Mouse (Mus musculus) kidney, embryonic 14.5 days (tissue): ENCODE measurements at regions not wholly inside any gene's neighbourhood (a gene's known extent, or its start where the extent isn't known, plus 50 kb on each side); places are given as distances from the start of the nearest gene placed in this dataset.

ENCODE experiments used
- ATAC-seq: fragments of 200-750 bp; cut with Nextera tagmentation; 2 replicates; pipeline ENCODE4 v1.8.0; 2017; ENCODE audit warnings: moderate number of reproducible peaks, mild to moderate bottlenecking, moderate TSS enrichment, moderate library complexity; ENCODE audit not compliant: low FRiP score, low TSS enrichment
- H3K27ac ChIP-seq: fragments of 300-500 bp; sonication (generic); 2 replicates; pipeline ENCODE4 v1.5.1; 2014; ENCODE audit warnings: low read depth, mild to moderate bottlenecking, low read length, moderate library complexity, mixed read lengths
- H3K27me3 ChIP-seq: fragments of 300-500 bp; sonication (generic); 2 replicates; pipeline ENCODE4 v1.6.1; 2014; ENCODE audit warnings: mild to moderate bottlenecking, low read length; ENCODE audit not compliant: control insufficient read depth, insufficient read depth
- H3K36me3 ChIP-seq: fragments of 300-500 bp; sonication (generic); 2 replicates; pipeline ENCODE4 v1.6.1; 2014; ENCODE audit warnings: low read length, mixed read lengths; ENCODE audit not compliant: control insufficient read depth, insufficient read depth
- H3K4me1 ChIP-seq: fragments of 300-500 bp; sonication (generic); 2 replicates; pipeline ENCODE4 v1.6.1; 2014; ENCODE audit warnings: low read length, mixed read lengths; ENCODE audit not compliant: control insufficient read depth, insufficient read depth
- H3K4me2 ChIP-seq: fragments of 300-500 bp; sonication (generic); replicated peaks from 2 replicates; pipeline ENCODE4 v1.6.1; 2014; ENCODE audit warnings: low read depth, mild to moderate bottlenecking, low read length
- H3K4me3 ChIP-seq: fragments of 300-500 bp; sonication (generic); 2 replicates; pipeline ENCODE4 v1.5.1; 2014; ENCODE audit warnings: mild to moderate bottlenecking, low read length
- H3K9ac ChIP-seq: fragments of 300-500 bp; sonication (generic); 2 replicates; pipeline ENCODE4 v1.6.1; 2014; ENCODE audit warnings: low read depth, mild to moderate bottlenecking, low read length, moderate library complexity
- H3K9me3 ChIP-seq: fragments of 300-500 bp; sonication (generic); 2 replicates; pipeline ENCODE4 v1.6.1; 2016; ENCODE audit warnings: low read length; ENCODE audit not compliant: control insufficient read depth
- WGBS: fragments of 180-500 bp; shearing (Covaris S2); extraction: QIAGEN DNeasy Blood & Tissue Kit; methylation state at CpG from one replicate; pipeline ENCODE4 v1.1.7; 2014; 5-methylcytosine and 5-hydroxymethylcytosine counted together

- Histone ChIP-seq H3K4me3 (no peak overlapping the region), H3K36me3 (no peaks in the 10 kb centered on the region), H3K27ac (no peak overlapping the region), H3K9ac (no peak overlapping the region), H3K27me3 (no peaks in the 10 kb centered on the region), H3K9me3 (no peaks in the 10 kb centered on the region), H3K4me2 (no peak overlapping the region), H3K4me1 (no peaks in the 10 kb centered on the region)
- ATAC-seq: no peak
- WGBS: 86% methylated on average over 2 of the region's 2 CpGs
Measured at GRCm38 (mm10) chr3:80324726-80325125, 440.4 kb downstream of the Fam198b start.

DNA sequence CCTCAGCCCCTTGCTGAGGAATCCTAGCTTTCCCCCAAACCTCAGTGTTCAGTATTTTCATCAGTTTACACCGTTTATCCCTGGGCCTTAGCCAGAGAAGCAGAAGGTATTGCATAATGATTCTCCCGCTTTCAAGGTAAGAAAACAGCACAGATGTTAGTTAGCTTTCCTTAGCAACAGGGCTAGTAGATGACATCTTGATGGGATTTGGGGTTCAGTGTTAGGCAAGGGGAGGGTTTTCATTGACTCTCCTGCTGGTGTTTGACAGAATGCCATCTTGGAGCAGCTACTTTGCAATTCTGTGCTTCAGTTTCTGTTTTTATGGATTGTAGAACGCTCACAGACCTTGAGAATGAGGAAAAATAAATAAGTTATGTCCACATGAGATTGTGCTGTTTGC, 447.4 kb downstream of the Fam198b start:
- H3K4me2 ChIP-seq: no peak overlapping the region
- no peak overlapping the region for H3K4me3 ChIP-seq
- H3K27ac ChIP-seq: no peak overlapping the region
- H3K4me1 ChIP-seq: no peaks in the 10 kb centered on the region
- ATAC-seq: no peak
- H3K27me3 ChIP-seq: no peaks in the 10 kb centered on the region
- H3K9ac ChIP-seq: no peak overlapping the region
- WGBS: 76% methylated on average over 3 of the region's 3 CpGs
- H3K36me3 ChIP-seq: no peaks in the 10 kb centered on the region
- H3K9me3 ChIP-seq: no peaks in the 10 kb centered on the region

DNA sequence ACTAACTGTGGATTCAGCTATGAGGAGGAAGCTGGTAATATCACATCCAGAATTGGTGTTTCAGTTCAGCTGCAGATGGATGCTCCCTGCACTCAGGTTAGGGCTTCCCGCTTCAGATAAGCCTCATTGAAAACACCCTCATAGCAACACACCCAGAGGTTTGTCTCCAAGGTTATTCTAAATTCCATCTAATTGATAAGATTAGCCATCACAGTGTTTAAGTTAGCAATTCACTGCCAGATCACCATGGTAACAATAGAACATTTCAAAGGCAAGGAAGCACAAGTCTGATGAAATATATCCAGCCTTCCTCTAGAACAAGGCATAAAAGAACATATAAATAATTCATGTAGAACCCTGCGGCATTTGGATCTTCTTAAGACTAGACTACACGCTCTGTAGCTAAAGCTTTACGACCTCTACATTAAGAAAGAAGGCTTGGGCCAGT, 450.1 kb downstream of the Fam198b start:
- no peak overlapping the region for H3K4me3 ChIP-seq
- H3K4me1 ChIP-seq: no peaks in the 10 kb centered on the region
- H3K27ac ChIP-seq: no peak overlapping the region
- ATAC-seq: no peak
- WGBS: 62% methylated on average over 4 of the region's 4 CpGs
- no peak overlapping the region for H3K9ac ChIP-seq
- no peaks in the 10 kb centered on the region for H3K9me3 ChIP-seq
- H3K36me3 ChIP-seq: no peaks in the 10 kb centered on the region
- H3K27me3 ChIP-seq: no peaks in the 10 kb centered on the region
- H3K4me2 ChIP-seq: no peak overlapping the region

DNA sequence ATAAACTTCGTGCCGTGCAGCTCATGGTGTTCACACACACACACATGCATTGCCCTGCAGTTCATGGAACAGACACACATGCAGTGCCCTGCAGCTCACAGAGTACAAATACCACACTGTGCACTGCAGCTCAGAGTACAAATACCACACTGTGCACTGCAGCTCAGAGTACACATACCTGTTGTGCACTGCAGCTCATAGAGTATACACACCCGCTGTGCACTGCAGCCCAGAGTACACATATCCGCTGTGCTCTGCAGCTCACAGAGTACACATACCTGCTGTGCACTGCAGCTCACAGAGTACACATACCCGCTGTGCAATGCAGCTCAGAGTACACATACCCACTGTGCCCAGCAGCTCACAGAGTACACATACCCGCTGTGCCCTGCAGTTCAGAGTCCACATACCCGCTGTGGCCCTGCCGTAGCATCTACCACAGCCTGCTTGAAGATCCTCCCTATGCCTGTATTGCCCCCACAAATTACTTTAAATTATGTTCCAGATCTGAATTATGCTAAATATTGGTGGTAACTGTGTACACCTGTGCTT, 451.9 kb downstream of the Fam198b start:
- no peak overlapping the region for H3K4me3 ChIP-seq
- 91% methylated on average over 8 of the region's 8 CpGs for WGBS
- ATAC-seq: no peak

DNA sequence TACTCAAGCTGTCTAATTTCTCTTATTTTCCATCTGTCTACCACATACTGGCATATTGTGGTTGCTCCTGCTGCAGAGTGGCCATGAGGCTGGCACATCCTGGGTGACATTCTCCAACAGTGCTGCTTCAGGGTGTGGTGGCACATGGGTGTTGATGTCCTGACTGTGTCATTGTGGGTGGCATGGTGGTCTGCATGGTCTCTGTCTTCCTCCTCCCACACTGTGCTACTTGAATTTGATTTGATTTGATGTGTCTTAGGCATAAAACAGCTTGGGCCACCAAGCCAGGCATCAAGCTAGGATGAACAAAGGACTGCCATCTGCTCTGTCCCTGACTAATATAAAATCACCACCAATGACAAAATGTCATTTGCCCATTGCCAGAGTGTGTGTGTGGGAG, 434.7 kb downstream of the Gria2 start:
- H3K9ac ChIP-seq: no peak overlapping the region
- no peak overlapping the region for H3K27ac ChIP-seq
- no peaks in the 10 kb centered on the region for H3K27me3 ChIP-seq
- no peak overlapping the region for H3K4me3 ChIP-seq
- no peak for ATAC-seq
- no peaks in the 10 kb centered on the region for H3K36me3 ChIP-seq
- H3K4me1 ChIP-seq: no peaks in the 10 kb centered on the region
- H3K9me3 ChIP-seq: no peaks in the 10 kb centered on the region
- no peak overlapping the region for H3K4me2 ChIP-seq

More for the DNA sequence above, 451.9 kb downstream of the Fam198b start:
- Histone ChIP-seq H3K4me2 (no peak overlapping the region), H3K36me3 (no peaks in the 10 kb centered on the region), H3K27ac (no peak overlapping the region), H3K9ac (no peak overlapping the region), H3K9me3 (no peaks in the 10 kb centered on the region), H3K27me3 (no peaks in the 10 kb centered on the region), H3K4me1 (no peaks in the 10 kb centered on the region)

DNA sequence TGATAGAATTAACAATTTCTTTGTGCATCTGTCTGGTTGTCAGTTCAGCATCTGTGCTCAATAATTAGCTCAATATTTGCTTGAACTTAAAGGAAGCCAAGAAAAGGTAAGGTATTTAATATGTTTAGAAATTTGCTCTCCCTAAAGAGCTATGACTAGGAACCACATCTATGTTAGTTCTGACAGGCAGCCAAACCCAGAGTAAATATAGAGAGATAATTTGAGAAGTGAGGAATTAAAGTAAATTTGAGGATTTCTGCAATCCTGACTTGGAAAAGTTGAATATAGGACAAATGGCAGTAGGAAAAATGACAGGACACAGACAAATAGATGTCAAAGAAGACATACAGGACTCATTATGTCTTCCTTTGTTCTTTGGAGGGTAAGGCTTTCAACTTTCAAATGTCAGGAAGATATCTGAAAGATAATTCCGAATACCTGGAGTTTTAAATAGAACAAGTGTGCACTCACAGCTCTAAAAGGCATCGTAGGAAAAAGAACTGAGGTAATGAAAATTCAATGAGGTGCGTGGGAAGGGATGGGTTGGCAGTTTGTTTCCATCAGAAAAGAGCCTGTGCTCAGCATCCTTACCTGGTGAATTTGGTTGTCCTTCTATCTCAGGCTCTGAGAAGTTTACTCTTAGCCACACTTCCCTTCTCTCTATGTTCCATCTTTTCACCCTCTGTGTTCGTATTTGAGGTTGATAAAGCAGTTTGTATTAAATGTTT, 433.3 kb downstream of the Gria2 start:
- Histone ChIP-seq H3K9ac (no peak overlapping the region), H3K9me3 (no peaks in the 10 kb centered on the region), H3K27me3 (no peaks in the 10 kb centered on the region), H3K4me3 (no peak overlapping the region), H3K27ac (no peak overlapping the region), H3K36me3 (no peaks in the 10 kb centered on the region), H3K4me1 (no peaks in the 10 kb centered on the region), H3K4me2 (no peak overlapping the region)
- ATAC-seq: no peak
- WGBS: 86% methylated on average over 4 of the region's 4 CpGs

GRCm38 (mm10) chr3:80372436-80372835, 430.2 kb downstream of the Gria2 start:
- no peaks in the 10 kb centered on the region for H3K36me3 ChIP-seq
- H3K4me1 ChIP-seq: no peaks in the 10 kb centered on the region
- no peak overlapping the region for H3K27ac ChIP-seq
- no peak overlapping the region for H3K4me2 ChIP-seq
- H3K9me3 ChIP-seq: no peaks in the 10 kb centered on the region
- no peak overlapping the region for H3K9ac ChIP-seq
- no peak overlapping the region for H3K4me3 ChIP-seq
- no peak for ATAC-seq
- H3K27me3 ChIP-seq: no peaks in the 10 kb centered on the region
- WGBS: 62% methylated on average over 3 of the region's 3 CpGs

DNA sequence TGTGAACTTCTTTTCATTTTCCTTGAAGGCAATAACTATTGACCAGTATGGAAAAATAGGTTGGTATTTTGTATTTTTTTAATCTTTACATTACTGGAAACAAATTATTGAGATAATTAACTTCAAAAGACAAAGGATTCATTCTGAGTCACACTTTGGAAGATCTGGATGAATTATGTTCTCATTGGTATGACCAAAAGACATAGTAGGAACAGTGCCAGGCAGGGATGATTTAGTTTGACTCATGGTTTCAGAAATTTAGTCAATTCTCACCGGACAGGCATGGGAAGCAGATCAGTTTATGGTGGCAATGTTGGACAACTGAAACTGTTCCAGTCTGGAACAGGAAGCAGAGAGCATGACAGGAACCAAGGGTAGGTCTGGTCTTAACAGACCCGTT, 416.6 kb downstream of the Gria2 start:
- Histone ChIP-seq H3K4me2 (no peak overlapping the region), H3K27ac (no peak overlapping the region), H3K36me3 (no peaks in the 10 kb centered on the region), H3K4me3 (no peak overlapping the region), H3K4me1 (no peaks in the 10 kb centered on the region), H3K9me3 (no peaks in the 10 kb centered on the region), H3K9ac (no peak overlapping the region), H3K27me3 (no peaks in the 10 kb centered on the region)
- 84% methylated on average over 2 of the region's 2 CpGs for WGBS
- ATAC-seq: no peak

GRCm38 (mm10) chr3:80396240-80396639, 406.4 kb downstream of the Gria2 start:
- no peak overlapping the region for H3K4me3 ChIP-seq
- no peak overlapping the region for H3K9ac ChIP-seq
- H3K9me3 ChIP-seq: no peaks in the 10 kb centered on the region
- H3K36me3 ChIP-seq: no peaks in the 10 kb centered on the region
- H3K4me1 ChIP-seq: no peaks in the 10 kb centered on the region
- H3K27me3 ChIP-seq: no peaks in the 10 kb centered on the region
- ATAC-seq: no peak
- no peak overlapping the region for H3K27ac ChIP-seq
- no peak overlapping the region for H3K4me2 ChIP-seq
- 70% methylated on average over 4 of the region's 4 CpGs for whole genome bisulfite sequencing
